Comparison of ENCODE assay signal across 1 mouse cellular context in genomic region chr7:101232716-101233115, GRCm38 (mm10).
TF ChIP-seq lines count a peak whose summit lies in the region.

No protein-coding gene starts in this region.

TF ChIP-seq in CH12.LX, 34 proteins besides CTCF, POLR2A, EP300 and RAD21 (continued from another document):
- peak; percentile 19; the same call in 1 of the 2 replicates for TF ChIP-seq BHLHE40 (IDR thresholded peaks at IDR 0.05; ENCODE audit: low read depth, low read length)
TF ChIP-seq in CH12.LX: peak in this region for 3.
